Mouse (Mus musculus): ENCODE results near the gene Ttc41. TPM values are rescaled to one million over a fixed set of nuclear protein-coding genes. Genes with fewer than 3 reads are reported as not detected.

Ttc41 gene
- polyA plus RNA-seq, 1 experiment, result 3.5 TPM

GRCm38 (mm10) chr10:86769216-86769615, 63.6 kb downstream of the Ttc41 start:
- peaks cover 2% of the 10 kb centered on the region for H3K4me1 ChIP-seq (ENCODE audit: control insufficient read depth, insufficient read depth, low read length)
- no peak overlapping the region for H3K27ac ChIP-seq (ENCODE audit: insufficient read depth, low read length)
- no peaks in the 10 kb centered on the region for H3K36me3 ChIP-seq (ENCODE audit: control insufficient read depth, insufficient read depth, low read length, poor library complexity, severe bottlenecking)
- H3K9me3 ChIP-seq (replicated peaks; ENCODE audit: control insufficient read depth, insufficient read depth, low read length, poor library complexity, severe bottlenecking), result no peaks in the 10 kb centered on the region
- no peak overlapping the region for H3K9ac ChIP-seq (ENCODE audit: low read depth, poor library complexity, severe bottlenecking)
- TF ChIP-seq POLR2A (IDR thresholded peaks at IDR 0.05; ENCODE audit: insufficient read depth, low read length) (no peak), CTCF (IDR thresholded peaks at IDR 0.05; ENCODE audit: low read depth, low read length) (no peak), EP300 (IDR thresholded peaks at IDR 0.05; ENCODE audit: insufficient read depth, low read depth, low read length) (no peak)
- H3K27me3 ChIP-seq (ENCODE audit: control insufficient read depth, insufficient read depth, low read length, poor library complexity, severe bottlenecking), result no peaks in the 10 kb centered on the region
- no peak overlapping the region for H3K4me3 ChIP-seq (ENCODE audit: low read depth, low read length)

GRCm38 (mm10) chr10:86769797-86770196, 64.2 kb downstream of the Ttc41 start:
- 0 out of 2 replicates have a peak overlapping the region, but pooled peaks have one; percentile 31 for H3K27ac ChIP-seq (ENCODE audit: insufficient read depth, low read length)

GRCm38 (mm10) chr10:86771701-86772100, 66.1 kb downstream of the Ttc41 start:
- H3K27ac ChIP-seq (ENCODE audit: insufficient read depth, low read length), result no peak overlapping the region
- no peak overlapping the region for H3K9ac ChIP-seq (ENCODE audit: low read depth, poor library complexity, severe bottlenecking)
- TF ChIP-seq EP300 (IDR thresholded peaks at IDR 0.05; ENCODE audit: insufficient read depth, low read depth, low read length), result 0 out of 2 replicates have a peak, but pooled peaks have one; percentile 31
- no peak for TF ChIP-seq CTCF (IDR thresholded peaks at IDR 0.05; ENCODE audit: low read depth, low read length)
- no peaks in the 10 kb centered on the region for H3K9me3 ChIP-seq (replicated peaks; ENCODE audit: control insufficient read depth, insufficient read depth, low read length, poor library complexity, severe bottlenecking)
- H3K4me1 ChIP-seq (ENCODE audit: control insufficient read depth, insufficient read depth, low read length), result peaks cover 2% of the 10 kb centered on the region
- H3K4me3 ChIP-seq (ENCODE audit: low read depth, low read length), result no peak overlapping the region
- no peaks in the 10 kb centered on the region for H3K27me3 ChIP-seq (ENCODE audit: control insufficient read depth, insufficient read depth, low read length, poor library complexity, severe bottlenecking)
- no peaks in the 10 kb centered on the region for H3K36me3 ChIP-seq (ENCODE audit: control insufficient read depth, insufficient read depth, low read length, poor library complexity, severe bottlenecking)

More at GRCm38 (mm10) chr10:86769797-86770196, 64.2 kb downstream of the Ttc41 start:
- Histone ChIP-seq H3K27me3 (ENCODE audit: control insufficient read depth, insufficient read depth, low read length, poor library complexity, severe bottlenecking) (no peaks in the 10 kb centered on the region), H3K36me3 (ENCODE audit: control insufficient read depth, insufficient read depth, low read length, poor library complexity, severe bottlenecking) (no peaks in the 10 kb centered on the region), H3K9me3 (replicated peaks; ENCODE audit: control insufficient read depth, insufficient read depth, low read length, poor library complexity, severe bottlenecking) (no peaks in the 10 kb centered on the region), H3K4me3 (ENCODE audit: low read depth, low read length) (no peak overlapping the region), H3K9ac (ENCODE audit: low read depth, poor library complexity, severe bottlenecking) (no peak overlapping the region), H3K4me1 (ENCODE audit: control insufficient read depth, insufficient read depth, low read length) (peaks cover 2% of the 10 kb centered on the region)
- TF ChIP-seq EP300 (IDR thresholded peaks at IDR 0.05; ENCODE audit: insufficient read depth, low read depth, low read length), result 0 out of 2 replicates have a peak, but pooled peaks have one; percentile 61
- TF ChIP-seq CTCF (IDR thresholded peaks at IDR 0.05; ENCODE audit: low read depth, low read length), result no peak

GRCm38 (mm10) chr10:86772231-86772631, 66.6 kb downstream of the Ttc41 start:
- no peaks in the 10 kb centered on the region for H3K9me3 ChIP-seq (replicated peaks; ENCODE audit: control insufficient read depth, insufficient read depth, low read length, poor library complexity, severe bottlenecking)
- H3K9ac ChIP-seq (ENCODE audit: low read depth, poor library complexity, severe bottlenecking), result no peak overlapping the region
- peaks cover 2% of the 10 kb centered on the region for H3K4me1 ChIP-seq (ENCODE audit: control insufficient read depth, insufficient read depth, low read length)
- H3K27me3 ChIP-seq (ENCODE audit: control insufficient read depth, insufficient read depth, low read length, poor library complexity, severe bottlenecking), result no peaks in the 10 kb centered on the region
- no peaks in the 10 kb centered on the region for H3K36me3 ChIP-seq (ENCODE audit: control insufficient read depth, insufficient read depth, low read length, poor library complexity, severe bottlenecking)
- H3K27ac ChIP-seq (ENCODE audit: insufficient read depth, low read length), result no peak overlapping the region
- no peak for TF ChIP-seq CTCF (IDR thresholded peaks at IDR 0.05; ENCODE audit: low read depth, low read length)
- TF ChIP-seq EP300 (IDR thresholded peaks at IDR 0.05; ENCODE audit: insufficient read depth, low read depth, low read length), result no peak
- TF ChIP-seq POLR2A (IDR thresholded peaks at IDR 0.05; ENCODE audit: insufficient read depth, low read length), result no peak
- no peak overlapping the region for H3K4me3 ChIP-seq (ENCODE audit: low read depth, low read length)

GRCm38 (mm10) chr10:86773360-86773759, 67.7 kb downstream of the Ttc41 start:
- Histone ChIP-seq H3K27me3 (ENCODE audit: control insufficient read depth, insufficient read depth, low read length, poor library complexity, severe bottlenecking) (no peaks in the 10 kb centered on the region), H3K27ac (ENCODE audit: insufficient read depth, low read length) (no peak overlapping the region), H3K36me3 (ENCODE audit: control insufficient read depth, insufficient read depth, low read length, poor library complexity, severe bottlenecking) (no peaks in the 10 kb centered on the region), H3K4me1 (ENCODE audit: control insufficient read depth, insufficient read depth, low read length) (peaks cover 2% of the 10 kb centered on the region), H3K9ac (ENCODE audit: low read depth, poor library complexity, severe bottlenecking) (no peak overlapping the region), H3K9me3 (replicated peaks; ENCODE audit: control insufficient read depth, insufficient read depth, low read length, poor library complexity, severe bottlenecking) (no peaks in the 10 kb centered on the region), H3K4me3 (ENCODE audit: low read depth, low read length) (no peak overlapping the region)
- TF ChIP-seq EP300 (IDR thresholded peaks at IDR 0.05; ENCODE audit: insufficient read depth, low read depth, low read length) (no peak), CTCF (IDR thresholded peaks at IDR 0.05; ENCODE audit: low read depth, low read length) (no peak), POLR2A (IDR thresholded peaks at IDR 0.05; ENCODE audit: insufficient read depth, low read length) (no peak)

- no peak overlapping the region for H3K4me3 ChIP-seq (ENCODE audit: low read depth, low read length)
- no peaks in the 10 kb centered on the region for H3K36me3 ChIP-seq (ENCODE audit: control insufficient read depth, insufficient read depth, low read length, poor library complexity, severe bottlenecking)
- H3K9me3 ChIP-seq (replicated peaks; ENCODE audit: control insufficient read depth, insufficient read depth, low read length, poor library complexity, severe bottlenecking), result no peaks in the 10 kb centered on the region
- H3K27ac ChIP-seq (ENCODE audit: insufficient read depth, low read length), result no peak overlapping the region
- no peak overlapping the region for H3K9ac ChIP-seq (ENCODE audit: low read depth, poor library complexity, severe bottlenecking)
- TF ChIP-seq CTCF (IDR thresholded peaks at IDR 0.05; ENCODE audit: low read depth, low read length), result no peak
- no peak for TF ChIP-seq EP300 (IDR thresholded peaks at IDR 0.05; ENCODE audit: insufficient read depth, low read depth, low read length)
- TF ChIP-seq POLR2A (IDR thresholded peaks at IDR 0.05; ENCODE audit: insufficient read depth, low read length), result no peak
- H3K27me3 ChIP-seq (ENCODE audit: control insufficient read depth, insufficient read depth, low read length, poor library complexity, severe bottlenecking), result no peaks in the 10 kb centered on the region
- peaks cover 2% of the 10 kb centered on the region for H3K4me1 ChIP-seq (ENCODE audit: control insufficient read depth, insufficient read depth, low read length)
Observed at GRCm38 (mm10) chr10:86776281-86776680, 70.7 kb downstream of the Ttc41 start.

Data from ES-Bruce4 (cell line).